Mouse (Mus musculus) hindbrain, embryonic 14.5 days (tissue): ENCODE data around the gene Uap1. TPM values are rescaled to one million over a fixed set of nuclear protein-coding genes. Genes with fewer than 3 reads are reported as not detected.

ENCODE experiments used
- ATAC-seq: fragments of 200-750 bp; cut with Nextera tagmentation; 2 replicates; pipeline ENCODE4 v1.8.0; 2017; ENCODE audit warnings: moderate number of reproducible peaks, mild to moderate bottlenecking, moderate TSS enrichment, moderate library complexity; ENCODE audit not compliant: low FRiP score
- DNase-seq: peaks from one replicate; pipeline ENCODE4 v3.0.0-alpha.2; 2015; ENCODE audit warnings: low spot score
- H3K27ac ChIP-seq: fragments of 300-500 bp; sonication (generic); 2 replicates; pipeline ENCODE4 v1.5.1; 2014; ENCODE audit warnings: mild to moderate bottlenecking, moderate library complexity
- H3K27me3 ChIP-seq: fragments of 300-500 bp; sonication (generic); 2 replicates; pipeline ENCODE4 v1.6.1; 2014; ENCODE audit warnings: mild to moderate bottlenecking, low read length, mixed read lengths; ENCODE audit not compliant: control insufficient read depth, insufficient read depth
- H3K36me3 ChIP-seq: fragments of 300-500 bp; sonication (generic); replicated peaks from 2 replicates; pipeline ENCODE4 v1.6.1; 2014; ENCODE audit not compliant: control insufficient read depth, insufficient read depth
- H3K4me1 ChIP-seq: fragments of 300-500 bp; sonication (generic); replicated peaks from 2 replicates; pipeline ENCODE4 v1.6.1; 2014; ENCODE audit warnings: antibody characterized with exemption, low read length, mixed read lengths; ENCODE audit not compliant: control insufficient read depth, insufficient read depth
- H3K4me2 ChIP-seq: fragments of 300-500 bp; sonication (generic); replicated peaks from 2 replicates; pipeline ENCODE4 v1.6.1; 2014; ENCODE audit warnings: mild to moderate bottlenecking, moderate library complexity
- H3K4me3 ChIP-seq: fragments of 300-500 bp; sonication (generic); replicated peaks from 2 replicates; pipeline ENCODE4 v1.5.1; 2014; ENCODE audit warnings: mild to moderate bottlenecking, low read length
- H3K9ac ChIP-seq: fragments of 300-500 bp; sonication (generic); 2 replicates; pipeline ENCODE4 v1.6.1; 2014
- H3K9me3 ChIP-seq: fragments of 300-500 bp; sonication (generic); 2 replicates; pipeline ENCODE4 v1.6.1; 2016; ENCODE audit warnings: low read length; ENCODE audit not compliant: control insufficient read depth
- WGBS: fragments of 180-500 bp; shearing (Covaris S2); extraction: QIAGEN DNeasy Blood & Tissue Kit; methylation state at CpG from one replicate; pipeline ENCODE4 v1.1.7; 2014; 5-methylcytosine and 5-hydroxymethylcytosine counted together
- polyA plus RNA-seq: library from polyadenylated mRNA; unstranded; fragments of >200 nt; fragmentation: Nextera tagmentation; extraction: Ambion mirVana; gene quantifications from 2 replicates; pipeline ENCODE4 v1.2.1, GENCODE M21; 2014

Uap1 gene
- polyA plus RNA-seq, 1 experiment from 2014 or later, result 63.8 TPM

DNA sequence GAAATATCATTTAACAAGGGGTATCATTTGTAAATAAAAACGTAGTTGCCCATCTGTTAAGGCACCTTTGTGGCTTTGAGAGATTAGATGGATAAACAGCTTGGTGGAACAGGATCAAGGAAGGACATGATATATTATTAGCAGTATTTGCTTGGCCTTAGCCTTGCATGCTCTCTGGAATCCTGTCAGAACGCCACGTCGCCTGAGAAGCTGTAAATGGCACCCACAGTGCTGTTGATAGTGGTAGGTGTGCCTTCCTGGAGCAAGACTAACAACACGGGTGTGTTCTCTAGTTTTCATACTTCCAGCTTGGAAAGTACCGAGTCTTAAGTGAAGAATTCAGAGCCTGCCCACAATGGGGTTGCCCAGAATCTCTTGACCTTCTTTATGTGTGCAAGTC is 1.1 kb upstream of the Uap1 start:
- no peaks in the 10 kb centered on the region for H3K36me3 ChIP-seq
- no peaks in the 10 kb centered on the region for H3K27me3 ChIP-seq
- peak overlapping the region; percentile 94; the same call in 1 of the 2 replicates for H3K27ac ChIP-seq
- ATAC-seq, result no peak
- 48% methylated on average over 6 of the region's 6 CpGs for WGBS
- H3K9me3 ChIP-seq, result no peaks in the 10 kb centered on the region
- peak overlapping the region; percentile 93; the same call in 1 of the 2 replicates for H3K4me3 ChIP-seq
- DNase-seq, result no peak
- 0 out of 2 replicates have a peak overlapping the region, but pooled peaks have one; percentile 90 for H3K9ac ChIP-seq
- H3K4me2 ChIP-seq, result peak overlapping the region; percentile 77
- peaks cover 18% of the 10 kb centered on the region for H3K4me1 ChIP-seq

DNA sequence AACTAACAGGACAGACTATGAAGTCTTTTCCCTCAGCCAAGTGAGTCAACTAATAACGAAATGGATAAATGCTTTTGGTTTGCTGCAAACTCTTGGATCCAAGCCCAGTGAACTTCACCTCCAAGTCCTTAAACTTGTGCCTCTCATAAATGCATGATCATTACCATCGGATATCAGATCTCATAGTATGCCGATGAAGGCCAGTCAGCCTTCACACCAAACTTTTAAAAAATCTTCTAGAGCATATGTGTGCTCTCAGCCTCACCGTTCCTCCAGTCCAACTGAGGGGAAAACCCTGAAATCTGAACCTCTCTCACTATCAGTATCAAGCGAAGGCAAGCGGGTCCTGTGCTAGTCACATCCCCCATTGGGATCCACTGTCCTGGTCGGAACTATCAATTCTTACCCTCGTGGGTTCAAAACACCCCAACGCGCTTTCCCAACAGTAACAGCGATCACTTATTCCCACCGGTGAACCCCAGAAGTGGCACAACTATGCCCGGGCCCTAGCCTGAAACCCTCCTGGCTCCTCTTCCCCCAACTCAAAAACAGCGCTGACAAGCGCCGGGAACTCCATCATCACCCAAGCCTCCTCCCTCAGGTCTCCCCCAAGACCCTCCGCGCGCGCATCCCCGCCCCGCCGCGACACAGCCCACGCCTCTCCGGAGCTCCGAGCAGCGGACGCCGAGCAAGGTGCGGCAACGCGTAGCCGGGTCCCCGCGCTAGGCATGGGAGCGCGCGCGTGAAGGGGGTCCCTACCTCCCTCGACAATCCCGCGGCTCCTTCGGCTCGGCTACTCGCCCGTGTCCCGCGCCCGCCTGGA is 555 bp downstream of the Uap1 start:
- H3K36me3 ChIP-seq, result no peaks in the 10 kb centered on the region
- peak overlapping the region; percentile 90 for H3K9ac ChIP-seq
- peak overlapping the region; percentile 94 for H3K27ac ChIP-seq
- peak overlapping the region; percentile 73 for H3K4me2 ChIP-seq
- peak overlapping the region; percentile 93 for H3K4me3 ChIP-seq
- H3K27me3 ChIP-seq, result no peaks in the 10 kb centered on the region
- no peaks in the 10 kb centered on the region for H3K9me3 ChIP-seq
- peaks cover 18% of the 10 kb centered on the region for H3K4me1 ChIP-seq
- 2% methylated on average over 49 of the region's 50 CpGs for WGBS
- DNase-seq, result no peak
- peak; percentile 85; the same call in 1 of the 2 replicates for ATAC-seq

DNA sequence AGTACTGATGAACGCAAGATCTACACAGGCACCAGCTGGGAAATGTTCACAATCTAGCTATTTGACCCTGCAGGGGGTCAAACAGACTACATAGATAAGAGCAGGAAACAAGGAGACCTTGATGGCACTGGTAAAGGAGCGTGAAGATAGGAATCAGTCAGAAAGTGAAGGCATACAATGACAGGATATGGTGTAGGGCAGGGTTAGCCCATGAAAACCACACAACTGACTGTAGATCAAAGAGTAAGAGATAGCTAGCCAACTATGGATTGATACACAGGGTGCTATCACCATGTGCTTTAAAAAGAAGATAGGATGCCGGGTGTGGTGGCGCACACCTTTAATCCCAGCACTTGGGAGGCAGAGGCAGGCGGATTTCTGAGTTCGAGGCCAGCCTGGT is 7.0 kb downstream of the Uap1 start:
- no peak overlapping the region for H3K4me2 ChIP-seq
- no peak for DNase-seq
- WGBS, result 94% methylated on average over 6 of the region's 6 CpGs

DNA sequence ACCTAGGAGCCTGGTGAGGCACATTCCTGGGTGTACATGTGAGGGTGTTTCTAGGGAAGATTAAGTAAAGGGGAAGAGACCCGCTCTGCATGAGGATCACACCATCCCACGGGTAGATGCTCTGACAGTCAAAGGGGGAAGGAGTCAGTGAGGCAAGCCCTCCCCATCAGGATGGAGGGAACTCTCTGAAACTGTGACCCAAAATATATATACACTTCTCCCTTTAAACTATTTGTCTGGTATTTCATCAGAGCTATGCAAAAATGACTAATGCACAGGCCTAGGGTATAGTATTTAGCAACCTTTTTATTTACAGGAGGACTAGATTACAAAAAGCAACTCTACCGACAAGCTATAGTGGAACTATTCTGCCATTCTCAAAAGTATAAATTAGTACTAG is 9.8 kb downstream of the Uap1 start:
- WGBS, result 95% methylated on average over 3 of the region's 3 CpGs
- Histone ChIP-seq H3K4me1 (no peaks in the 10 kb centered on the region), H3K36me3 (peaks cover 29% of the 10 kb centered on the region), H3K4me2 (no peak overlapping the region), H3K9ac (no peak overlapping the region), H3K27ac (no peak overlapping the region), H3K27me3 (no peaks in the 10 kb centered on the region), H3K9me3 (no peaks in the 10 kb centered on the region), H3K4me3 (no peak overlapping the region)
- ATAC-seq, result no peak
- no peak for DNase-seq

More for the DNA sequence above, 7.0 kb downstream of the Uap1 start:
- H3K4me3 ChIP-seq, result no peak overlapping the region
- no peak overlapping the region for H3K9ac ChIP-seq
- no peaks in the 10 kb centered on the region for H3K9me3 ChIP-seq
- H3K4me1 ChIP-seq, result no peaks in the 10 kb centered on the region
- peaks cover 21% of the 10 kb centered on the region for H3K36me3 ChIP-seq
- no peaks in the 10 kb centered on the region for H3K27me3 ChIP-seq
- no peak for ATAC-seq
- H3K27ac ChIP-seq, result no peak overlapping the region

DNA sequence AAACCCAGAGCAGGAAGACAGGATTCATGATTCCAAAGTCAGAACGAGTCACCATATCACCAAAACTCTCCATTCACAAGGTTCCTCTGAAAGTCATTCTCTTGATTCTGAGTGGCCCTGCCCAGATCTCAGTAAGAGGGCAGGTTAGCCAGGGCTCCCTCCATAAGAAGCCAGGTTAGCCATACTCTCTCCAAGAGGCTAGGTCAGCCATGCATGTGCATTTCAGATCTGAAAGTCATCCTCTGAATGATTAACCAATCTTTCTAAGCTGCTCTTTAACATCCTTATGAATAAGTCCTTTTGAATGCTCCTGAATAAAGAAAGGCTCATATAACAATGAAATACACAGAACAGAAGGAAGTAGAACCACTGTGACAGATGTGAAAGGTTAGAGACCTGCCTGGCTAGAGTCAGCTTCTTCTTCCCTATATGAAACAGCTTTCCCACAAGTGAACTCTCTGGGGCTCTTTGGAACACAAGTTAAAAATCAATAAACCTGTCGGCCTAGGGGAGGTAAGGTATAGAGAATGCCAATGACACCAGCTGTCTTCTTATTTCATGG is 10.6 kb downstream of the Uap1 start:
- H3K4me1 ChIP-seq, result no peaks in the 10 kb centered on the region
- H3K27me3 ChIP-seq, result no peaks in the 10 kb centered on the region
- no peak overlapping the region for H3K9ac ChIP-seq
- DNase-seq (no peak), ATAC-seq (no peak)
- no peaks in the 10 kb centered on the region for H3K9me3 ChIP-seq
- peaks cover 29% of the 10 kb centered on the region for H3K36me3 ChIP-seq
- no peak overlapping the region for H3K27ac ChIP-seq
- no peak overlapping the region for H3K4me3 ChIP-seq
- no peak overlapping the region for H3K4me2 ChIP-seq
- 75% methylated on average over 2 of the region's 2 CpGs for WGBS

DNA sequence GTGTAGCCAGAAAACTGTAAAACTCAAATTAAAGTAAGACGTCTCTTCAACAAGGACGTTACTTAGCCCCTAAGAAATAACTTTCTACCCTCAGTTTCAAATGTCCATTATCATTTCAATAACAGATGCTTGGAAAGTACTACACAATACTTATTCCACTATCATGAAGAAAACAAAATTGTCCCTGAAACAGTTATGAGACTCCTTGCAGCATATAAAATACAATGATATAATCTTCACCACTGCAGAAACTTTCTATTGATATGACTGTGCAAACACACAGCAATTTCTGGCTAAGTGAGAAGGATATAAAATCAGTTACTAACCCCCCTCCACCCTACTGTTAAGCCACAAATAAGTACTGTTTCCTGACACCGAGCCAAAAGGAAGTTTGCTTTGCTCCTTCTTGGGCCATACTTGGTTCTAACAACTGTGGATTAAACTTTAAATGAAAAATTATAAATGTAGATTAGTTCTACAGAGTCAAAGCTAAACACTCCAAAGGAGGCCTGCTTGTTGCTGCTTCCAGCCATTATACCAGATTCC is 11.3 kb downstream of the Uap1 start:
- peaks cover 33% of the 10 kb centered on the region for H3K36me3 ChIP-seq
- no peak overlapping the region for H3K4me3 ChIP-seq
- no peaks in the 10 kb centered on the region for H3K9me3 ChIP-seq
- ATAC-seq (no peak), DNase-seq (no peak)
- no peak overlapping the region for H3K4me2 ChIP-seq
- no peak overlapping the region for H3K9ac ChIP-seq
- no peak overlapping the region for H3K27ac ChIP-seq
- no peaks in the 10 kb centered on the region for H3K27me3 ChIP-seq
- H3K4me1 ChIP-seq, result no peaks in the 10 kb centered on the region
- WGBS, result 88% methylated on average over 3 of the region's 3 CpGs

DNA sequence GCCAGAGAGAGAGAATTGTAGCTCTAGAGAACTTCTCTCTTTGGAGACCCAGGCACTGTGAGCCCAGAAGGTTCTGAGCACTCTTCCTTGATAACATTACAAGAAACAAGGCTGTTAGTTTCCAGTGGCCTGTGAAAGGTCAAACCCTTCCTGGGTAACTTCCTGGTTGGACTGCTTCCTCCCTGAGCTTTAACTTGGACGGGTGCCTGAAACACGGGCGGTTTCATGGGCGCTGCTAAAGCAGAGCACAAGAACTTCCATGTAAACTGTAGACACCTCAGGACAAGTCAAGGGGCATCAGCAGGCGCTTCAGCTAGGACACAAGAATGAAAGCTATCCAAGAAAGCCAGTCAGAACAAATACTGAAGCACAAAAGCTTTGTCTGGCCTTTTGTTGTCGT is 12.9 kb downstream of the Uap1 start:
- H3K9me3 ChIP-seq, result no peaks in the 10 kb centered on the region
- H3K4me3 ChIP-seq, result no peak overlapping the region
- H3K27me3 ChIP-seq, result no peaks in the 10 kb centered on the region
- H3K27ac ChIP-seq, result no peak overlapping the region
- no peak overlapping the region for H3K4me2 ChIP-seq
- H3K4me1 ChIP-seq, result no peaks in the 10 kb centered on the region
- WGBS, result 78% methylated on average over 6 of the region's 6 CpGs
- peaks cover 43% of the 10 kb centered on the region for H3K36me3 ChIP-seq
- ATAC-seq (no peak), DNase-seq (no peak)
- H3K9ac ChIP-seq, result no peak overlapping the region

DNA sequence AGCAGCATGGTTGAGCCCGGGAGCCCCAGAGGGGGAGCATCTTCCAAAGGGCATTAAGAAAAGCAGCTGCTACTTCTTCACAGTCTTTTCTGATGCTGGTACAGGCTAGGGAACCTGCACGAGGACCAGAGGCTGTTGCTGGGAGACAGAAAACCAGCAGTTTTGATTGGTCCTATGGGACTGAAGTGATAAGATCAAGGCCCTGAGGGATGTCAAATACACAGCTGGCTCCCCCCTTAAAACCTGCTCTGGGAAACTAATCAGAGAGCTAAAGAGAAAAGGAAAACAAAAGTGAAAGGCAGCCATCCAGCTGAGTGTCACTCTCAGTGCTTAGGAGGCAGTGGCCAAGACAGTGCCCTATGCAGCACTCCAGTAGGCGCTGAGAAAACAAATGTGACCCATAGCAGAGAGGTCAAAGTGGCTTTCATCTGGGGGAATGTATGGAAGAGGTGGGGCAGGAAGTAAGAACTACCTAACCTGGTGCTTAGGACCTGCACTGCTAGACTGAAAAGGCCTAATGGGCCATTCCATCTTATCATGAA is 14.3 kb downstream of the Uap1 start:
- no peak overlapping the region for H3K9ac ChIP-seq
- no peak for DNase-seq
- no peak overlapping the region for H3K4me3 ChIP-seq
- 53% methylated on average over 3 of the region's 3 CpGs for WGBS
- no peaks in the 10 kb centered on the region for H3K4me1 ChIP-seq
- H3K36me3 ChIP-seq, result peaks cover 34% of the 10 kb centered on the region
- no peak overlapping the region for H3K4me2 ChIP-seq
- no peak for ATAC-seq
- no peaks in the 10 kb centered on the region for H3K27me3 ChIP-seq
- H3K9me3 ChIP-seq, result no peaks in the 10 kb centered on the region
- H3K27ac ChIP-seq, result no peak overlapping the region

DNA sequence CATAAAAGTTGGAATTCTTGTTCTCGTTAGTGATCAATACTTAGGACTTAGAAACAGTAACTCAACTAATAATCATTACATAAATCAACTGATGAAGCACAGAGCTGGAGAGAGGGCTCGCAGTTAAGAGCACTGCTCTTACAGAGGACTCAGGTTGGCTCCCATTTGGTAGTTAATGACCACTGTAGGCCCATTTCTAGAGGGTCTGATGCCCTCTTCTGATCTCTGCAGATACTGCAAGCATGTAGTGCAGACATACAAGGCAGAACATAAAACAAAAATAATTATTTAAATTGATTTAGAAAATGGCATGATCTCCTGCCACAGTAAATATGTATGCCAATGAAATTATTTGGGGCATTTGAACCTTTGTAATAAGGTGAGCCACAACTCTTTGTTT is 15.1 kb downstream of the Uap1 start:
- no peaks in the 10 kb centered on the region for H3K27me3 ChIP-seq
- H3K27ac ChIP-seq, result no peak overlapping the region
- H3K9me3 ChIP-seq, result no peaks in the 10 kb centered on the region
- H3K9ac ChIP-seq, result no peak overlapping the region
- ATAC-seq (no peak), DNase-seq (no peak)
- no peak overlapping the region for H3K4me3 ChIP-seq
- H3K4me1 ChIP-seq, result no peaks in the 10 kb centered on the region
- H3K36me3 ChIP-seq, result peaks cover 34% of the 10 kb centered on the region
- 94% methylated on average over 2 of the region's 2 CpGs for WGBS
- H3K4me2 ChIP-seq, result no peak overlapping the region
